Mouse (Mus musculus): Measurements from ENCODE around the gene Olfr726.

Gene Olfr726
- long read RNA-seq, experiment 1, result 0 reads
- long read RNA-seq, experiment 2, result 0 reads

DNA sequence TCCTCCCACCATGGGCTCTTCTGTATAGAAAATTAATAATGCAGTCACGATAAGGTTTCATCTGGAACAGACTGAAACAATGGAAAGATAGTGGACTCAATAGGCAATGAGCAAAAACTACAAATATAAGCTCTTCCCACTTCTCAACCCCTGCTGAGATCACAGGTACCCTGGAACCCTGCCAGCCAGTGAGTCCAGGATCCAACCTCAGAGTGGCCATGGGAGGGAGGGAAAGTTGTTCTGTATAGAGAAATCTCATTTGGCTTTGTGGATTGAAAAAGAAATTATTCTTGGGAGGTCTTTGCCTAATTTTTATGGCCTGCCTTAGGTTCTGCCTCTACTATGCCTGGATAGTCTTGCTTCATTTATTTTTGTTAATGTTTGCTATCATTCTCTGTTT lies at the start of gene Olfr726:
Olfr726 (minus strand) TSS at position 101 of the 400 bp plus-strand sequence.
- intact Hi-C loops (cut with DNase I), result no loop called here

DNA sequence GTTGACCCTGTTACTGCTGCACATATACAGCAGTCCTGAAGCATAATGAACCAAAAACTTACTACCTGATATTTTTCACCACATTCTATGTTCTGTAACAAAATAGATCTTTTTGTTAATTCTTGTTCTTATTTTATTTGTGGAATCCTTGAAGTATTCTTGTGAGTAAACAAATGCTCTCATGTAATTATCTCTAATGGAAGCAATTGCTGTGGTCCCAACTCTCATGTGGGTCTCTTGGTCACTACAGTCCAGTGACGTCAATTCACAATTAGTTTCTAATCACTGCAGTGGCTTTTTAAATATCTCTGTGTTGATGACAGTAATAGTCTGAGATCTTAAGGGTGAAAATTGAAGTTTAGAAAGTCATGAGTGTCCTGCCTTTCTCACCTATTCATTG lies 32.1 kb upstream of the Olfr726 start, which contains the start of gene Olfr727:
Olfr727 (plus strand) TSS at position 301 of the 400 bp plus-strand sequence.
- intact Hi-C loops (cut with DNase I), result no loop called here

- intact Hi-C loops (cut with DNase I), result no loop called here
Observed at GRCm38 (mm10) chr14:50062733-50063104, 28.0 kb downstream of the Olfr726 start.

GRCm38 (mm10) chr14:50061955-50062732 lies 28.6 kb downstream of the Olfr726 start:
- intact Hi-C loops (cut with DNase I), result no loop called here

DNA sequence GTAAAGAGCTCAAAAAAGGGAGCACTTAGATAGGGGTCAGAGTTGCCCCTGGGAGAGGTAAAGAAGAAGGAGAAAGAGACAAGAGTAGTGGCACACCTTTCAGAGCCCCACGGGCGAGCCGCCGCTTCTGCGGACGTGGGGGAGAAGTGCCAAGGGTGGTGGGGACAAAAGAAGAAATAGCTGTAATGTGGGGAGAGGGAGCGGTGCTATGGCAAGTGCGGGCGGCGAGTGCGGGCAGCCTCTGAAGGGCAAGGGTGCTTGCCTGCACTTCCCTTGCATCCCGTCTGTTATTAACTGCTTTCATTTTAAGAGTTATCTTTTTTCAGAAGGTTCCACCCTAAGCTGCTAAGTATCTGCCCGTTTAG lies 29.2 kb downstream of the Olfr726 start:
- intact Hi-C loops (cut with DNase I), result no loop called here

DNA sequence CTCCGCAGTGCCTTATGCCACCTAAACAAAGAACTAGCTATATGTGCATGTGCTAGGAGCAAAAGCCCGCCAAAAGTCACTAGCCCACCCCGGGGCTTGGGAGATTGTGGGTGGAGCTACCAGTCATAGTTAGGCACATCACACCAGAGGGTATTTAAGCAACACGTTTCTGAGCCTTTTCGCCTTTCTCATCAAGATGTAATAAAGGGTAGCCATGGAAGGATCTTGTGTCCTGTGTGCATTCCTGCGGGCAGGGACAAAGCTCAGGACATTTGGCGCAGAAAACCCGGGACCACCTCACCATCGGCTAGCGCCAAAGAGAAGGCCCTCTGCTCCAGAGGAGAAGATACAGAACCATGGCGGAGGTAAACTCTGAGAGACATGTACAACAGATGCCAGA lies 29.6 kb downstream of the Olfr726 start:
- intact Hi-C loops (cut with DNase I), result no loop called here

DNA sequence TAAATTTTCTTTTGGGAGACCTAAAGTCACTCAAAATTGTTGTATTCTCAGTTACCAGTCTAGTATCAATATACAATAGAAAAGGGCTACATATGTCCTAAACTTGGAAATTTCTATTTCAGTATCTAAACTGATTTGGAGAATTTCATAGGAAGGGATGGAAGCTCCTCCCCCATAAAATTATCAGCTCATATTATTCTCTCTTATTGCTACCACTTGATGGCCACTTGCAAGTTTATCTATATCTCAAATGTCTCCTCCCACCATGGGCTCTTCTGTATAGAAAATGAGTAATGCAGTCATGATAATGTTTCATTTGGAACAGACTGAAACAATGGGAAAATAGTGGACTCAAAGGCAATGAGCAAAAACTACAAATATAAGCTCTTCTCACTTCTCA lies 50.5 kb downstream of the Olfr726 start, which contains the start of gene Olfr725:
Olfr725 (minus strand) TSS at position 101 of the 400 bp plus-strand sequence.
- intact Hi-C loops (cut with DNase I), result no loop called here

Measured in adrenal gland (tissue).